Mouse (Mus musculus) forebrain, postnatal 0 days (tissue): ENCODE results near the gene Spo11. TPM values are rescaled to one million over a fixed set of nuclear protein-coding genes. Genes with fewer than 3 reads are reported as not detected.

Experiments
- ATAC-seq: fragments of 200-750 bp; cut with Nextera tagmentation; 2 replicates; pipeline ENCODE4 v1.8.0; 2017; ENCODE audit warnings: mild to moderate bottlenecking, moderate library complexity
- DNase-seq: peaks from one replicate; pipeline ENCODE4 v3.0.0-alpha.2; 2015
- H3K27ac ChIP-seq: fragments of 300-500 bp; sonication (generic); 2 replicates; pipeline ENCODE4 v1.5.1; 2014; ENCODE audit warnings: low read depth, mild to moderate bottlenecking, antibody characterized with exemption, low read length, moderate library complexity, mixed read lengths
- H3K27me3 ChIP-seq: fragments of 300-500 bp; sonication (generic); 2 replicates; pipeline ENCODE4 v1.6.1; 2014; ENCODE audit warnings: mild to moderate bottlenecking, low read length, mixed read lengths; ENCODE audit not compliant: insufficient read depth
- H3K36me3 ChIP-seq: fragments of 300-500 bp; sonication (generic); 2 replicates; pipeline ENCODE4 v1.6.1; 2014; ENCODE audit warnings: mild to moderate bottlenecking, moderate library complexity; ENCODE audit not compliant: insufficient read depth
- H3K4me1 ChIP-seq: fragments of 300-500 bp; sonication (generic); 2 replicates; pipeline ENCODE4 v1.6.1; 2014; ENCODE audit warnings: antibody characterized with exemption; ENCODE audit not compliant: insufficient read depth
- H3K4me2 ChIP-seq: fragments of 300-500 bp; sonication (generic); 2 replicates; pipeline ENCODE4 v1.6.1; 2014; ENCODE audit warnings: low read depth, mild to moderate bottlenecking, moderate library complexity
- H3K4me3 ChIP-seq: fragments of 300-500 bp; sonication (generic); 2 replicates; pipeline ENCODE4 v1.5.1; 2014; ENCODE audit warnings: low read depth, low read length, mixed read lengths
- H3K9ac ChIP-seq: fragments of 300-500 bp; sonication (generic); 2 replicates; pipeline ENCODE4 v1.6.1; 2014; ENCODE audit warnings: mild to moderate bottlenecking
- H3K9me3 ChIP-seq: fragments of 300-500 bp; sonication (generic); 2 replicates; pipeline ENCODE4 v1.6.1; 2016; ENCODE audit warnings: low read length
- CTCF ChIP-seq: sonication (generic); IDR thresholded peaks from 2 replicates; pipeline ENCODE4 v1.5.1; 2016; ENCODE audit warnings: antibody characterized with exemption, control low read depth, low read depth
- WGBS: fragments of 180-500 bp; shearing (Covaris S2); extraction: QIAGEN DNeasy Blood & Tissue Kit; methylation state at CpG from one replicate; pipeline ENCODE4 v1.1.7; 2014; 5-methylcytosine and 5-hydroxymethylcytosine counted together
- polyA plus RNA-seq: library from polyadenylated mRNA; unstranded; fragments of >200 nt; fragmentation: Nextera tagmentation; extraction: Ambion mirVana; gene quantifications from 2 replicates; pipeline ENCODE4 v1.2.1, GENCODE M21; 2015
- total RNA-seq: library from RNA; depleted of rRNA; stranded (reverse); fragments of >200 nt; gene quantifications from 2 replicates; pipeline ENCODE4 v1.2.3, GENCODE M21; 2014

Spo11 gene
- total and polyA plus RNA-seq, 2 experiments from 2014 or later, result 1.1 to 1.3 TPM

DNA sequence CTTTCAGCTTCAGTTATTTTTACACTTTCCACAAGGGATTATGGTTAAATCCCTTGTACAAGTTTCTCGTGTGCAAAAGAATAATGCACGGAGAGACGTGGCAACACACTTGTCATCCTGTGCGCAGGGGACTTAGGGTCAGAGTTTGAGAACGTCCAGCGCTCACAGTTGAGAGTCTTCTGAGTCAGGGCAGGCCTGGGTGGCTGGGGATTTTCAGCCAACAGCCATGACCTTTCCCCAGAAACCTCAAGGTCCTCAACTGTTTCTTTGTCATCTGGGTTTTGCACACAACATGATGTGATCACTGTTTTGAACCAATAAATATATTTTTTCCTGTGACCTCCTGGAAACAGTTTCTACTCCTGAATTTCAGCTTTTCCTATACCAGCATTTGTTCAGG, 12.7 kb downstream of the Spo11 start:
- no peak for DNase-seq
- H3K9me3 ChIP-seq, result no peaks in the 10 kb centered on the region
- no peak for TF ChIP-seq CTCF
- H3K27me3 ChIP-seq, result no peaks in the 10 kb centered on the region
- no peak overlapping the region for H3K27ac ChIP-seq
- no peak overlapping the region for H3K4me2 ChIP-seq
- H3K4me1 ChIP-seq, result no peaks in the 10 kb centered on the region
- H3K9ac ChIP-seq, result no peak overlapping the region
- ATAC-seq, result no peak
- H3K36me3 ChIP-seq, result no peaks in the 10 kb centered on the region
- H3K4me3 ChIP-seq, result no peak overlapping the region
- WGBS, result 77% methylated on average over 6 of the region's 6 CpGs

- no peak overlapping the region for H3K27ac ChIP-seq
- peak; percentile 94 for TF ChIP-seq CTCF
- no peaks in the 10 kb centered on the region for H3K9me3 ChIP-seq
- H3K27me3 ChIP-seq, result no peaks in the 10 kb centered on the region
- peak; percentile 87 for DNase-seq
- no peak overlapping the region for H3K4me3 ChIP-seq
- peaks cover 3% of the 10 kb centered on the region for H3K4me1 ChIP-seq
- WGBS, result 14% methylated on average over 4 of the region's 4 CpGs
- no peak overlapping the region for H3K9ac ChIP-seq
- no peak overlapping the region for H3K4me2 ChIP-seq
- no peak for ATAC-seq
- H3K36me3 ChIP-seq, result no peaks in the 10 kb centered on the region
Measured at GRCm38 (mm10) chr2:172996207-172996606, 18.7 kb downstream of the Spo11 start.

DNA sequence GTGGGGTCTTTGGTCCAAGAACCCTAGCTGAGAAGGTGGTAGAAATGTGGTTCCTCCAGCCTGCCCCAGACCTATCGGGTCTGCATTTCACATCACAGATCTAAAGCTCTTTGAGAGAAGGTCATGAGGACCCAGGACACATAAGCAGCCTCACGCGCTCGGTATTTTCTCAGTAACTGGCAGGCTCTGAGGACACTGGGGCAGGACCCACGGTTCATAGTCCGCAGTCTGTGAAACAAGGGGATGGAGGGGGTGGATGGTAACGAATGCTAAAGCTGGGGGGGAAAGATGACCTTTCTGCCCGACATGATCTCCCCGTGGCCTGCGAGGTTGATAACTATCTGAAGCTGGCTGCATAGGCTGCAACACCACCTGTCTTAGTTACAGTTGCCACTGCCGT, 20.2 kb downstream of the Spo11 start:
- no peak overlapping the region for H3K9ac ChIP-seq
- no peaks in the 10 kb centered on the region for H3K27me3 ChIP-seq
- TF ChIP-seq CTCF, result no peak
- no peaks in the 10 kb centered on the region for H3K36me3 ChIP-seq
- H3K4me2 ChIP-seq, result no peak overlapping the region
- no peaks in the 10 kb centered on the region for H3K9me3 ChIP-seq
- no peak overlapping the region for H3K4me3 ChIP-seq
- peaks cover 10% of the 10 kb centered on the region for H3K4me1 ChIP-seq
- DNase-seq (no peak), ATAC-seq (no peak)
- 74% methylated on average over 11 of the region's 11 CpGs for WGBS
- H3K27ac ChIP-seq, result no peak overlapping the region

GRCm38 (mm10) chr2:172998478-172998877, 21.0 kb downstream of the Spo11 start:
- ATAC-seq (no peak), DNase-seq (no peak)
- H3K4me1 ChIP-seq, result peaks cover 10% of the 10 kb centered on the region
- no peaks in the 10 kb centered on the region for H3K9me3 ChIP-seq
- WGBS, result 66% methylated on average over 7 of the region's 7 CpGs
- no peaks in the 10 kb centered on the region for H3K27me3 ChIP-seq
- peaks cover 7% of the 10 kb centered on the region for H3K36me3 ChIP-seq
- no peak overlapping the region for H3K4me2 ChIP-seq
- no peak overlapping the region for H3K4me3 ChIP-seq
- H3K9ac ChIP-seq, result no peak overlapping the region
- no peak for TF ChIP-seq CTCF
- H3K27ac ChIP-seq, result no peak overlapping the region

GRCm38 (mm10) chr2:172999630-173000284, 22.3 kb downstream of the Spo11 start, which contains the start of gene Rae1:
Rae1 (plus strand) TSS chr2:173000117.
- Histone ChIP-seq H3K4me1 (peaks cover 10% of the 10 kb centered on the region), H3K27me3 (no peaks in the 10 kb centered on the region), H3K36me3 (peaks cover 20% of the 10 kb centered on the region), H3K9ac (peak within 1 kb of the TSS; percentile 97), H3K4me2 (peak within 1 kb of the TSS; percentile 77), H3K9me3 (no peaks in the 10 kb centered on the region), H3K27ac (peak within 1 kb of the TSS; percentile 97), H3K4me3 (peak within 1 kb of the TSS; percentile 99)
- DNase-seq (peak; percentile 100), ATAC-seq (peak; percentile 95)
- peak; percentile 83 for TF ChIP-seq CTCF
- 3% methylated on average over 45 of the region's 45 CpGs for WGBS

GRCm38 (mm10) chr2:173000285-173000652, 22.8 kb downstream of the Spo11 start:
- H3K9ac ChIP-seq, result peak overlapping the region; percentile 97
- 5% methylated on average over 42 of the region's 42 CpGs for WGBS
- H3K4me1 ChIP-seq, result peaks cover 10% of the 10 kb centered on the region
- peaks cover 25% of the 10 kb centered on the region for H3K36me3 ChIP-seq
- TF ChIP-seq CTCF, result no peak
- DNase-seq, result no peak
- H3K4me2 ChIP-seq, result peak overlapping the region; percentile 77
- peak; percentile 72 for ATAC-seq
- no peaks in the 10 kb centered on the region for H3K9me3 ChIP-seq
- H3K27me3 ChIP-seq, result no peaks in the 10 kb centered on the region
- H3K27ac ChIP-seq, result peak overlapping the region; percentile 97
- peak overlapping the region; percentile 99 for H3K4me3 ChIP-seq

DNA sequence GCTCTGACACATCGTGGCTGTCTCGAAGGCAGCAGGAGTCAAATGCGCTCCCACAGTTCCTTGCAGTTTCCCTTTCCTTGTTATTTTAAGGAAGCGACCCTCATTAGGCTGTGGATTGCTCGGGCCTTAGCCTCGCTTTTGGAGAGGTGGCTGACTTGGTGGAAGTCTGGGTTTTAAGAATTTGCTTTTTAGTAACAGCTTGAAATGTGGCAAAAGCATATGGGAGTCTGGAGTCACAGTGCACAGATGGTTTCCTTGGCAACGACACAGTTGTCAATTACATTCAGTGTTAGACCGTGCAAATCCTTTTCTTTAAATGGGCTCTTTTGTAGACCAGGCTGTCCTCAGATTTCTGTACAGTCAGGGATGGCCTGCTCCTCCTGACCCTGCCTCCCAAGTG, 23.4 kb downstream of the Spo11 start:
- ATAC-seq (peak; percentile 49), DNase-seq (peak; percentile 79)
- WGBS, result 15% methylated on average over 8 of the region's 8 CpGs
- H3K27ac ChIP-seq, result peak overlapping the region; percentile 97
- TF ChIP-seq CTCF, result no peak
- peaks cover 10% of the 10 kb centered on the region for H3K4me1 ChIP-seq
- peak overlapping the region; percentile 97 for H3K9ac ChIP-seq
- H3K9me3 ChIP-seq, result no peaks in the 10 kb centered on the region
- H3K4me2 ChIP-seq, result peak overlapping the region; percentile 77
- peaks cover 31% of the 10 kb centered on the region for H3K36me3 ChIP-seq
- H3K4me3 ChIP-seq, result peak overlapping the region; percentile 99
- H3K27me3 ChIP-seq, result no peaks in the 10 kb centered on the region
